Mouse (Mus musculus) neural tube, embryonic 13.5 days (tissue): ENCODE measurements around the gene Pcsk2. TPM values are rescaled to one million over a fixed set of nuclear protein-coding genes. Genes with fewer than 3 reads are reported as not detected.

Experiments used
- ATAC-seq: fragments of 200-750 bp; cut with Nextera tagmentation; 2 replicates; pipeline ENCODE4 v1.8.0; 2017; ENCODE audit warnings: low read depth, mild to moderate bottlenecking, moderate TSS enrichment, moderate library complexity
- H3K27ac ChIP-seq: fragments of 300-500 bp; sonication (generic); replicated peaks from 2 replicates; pipeline ENCODE4 v1.5.1; 2015; ENCODE audit warnings: moderate library complexity, mild to moderate bottlenecking, inconsistent platforms
- H3K27me3 ChIP-seq: fragments of 300-500 bp; sonication (generic); 2 replicates; pipeline ENCODE4 v1.6.1; 2015; ENCODE audit warnings: mild to moderate bottlenecking, inconsistent platforms
- H3K36me3 ChIP-seq: fragments of 300-500 bp; sonication (generic); 2 replicates; pipeline ENCODE4 v1.6.1; 2015; ENCODE audit warnings: mild to moderate bottlenecking, inconsistent platforms
- H3K4me1 ChIP-seq: fragments of 300-500 bp; sonication (generic); replicated peaks from 2 replicates; pipeline ENCODE4 v1.6.1; 2015; ENCODE audit warnings: inconsistent platforms
- H3K4me2 ChIP-seq: fragments of 300-500 bp; sonication (generic); 2 replicates; pipeline ENCODE4 v1.6.1; 2015; ENCODE audit warnings: inconsistent platforms, mild to moderate bottlenecking, moderate library complexity
- H3K4me3 ChIP-seq: fragments of 300-500 bp; sonication (generic); 2 replicates; pipeline ENCODE4 v1.5.1; 2015; ENCODE audit warnings: mild to moderate bottlenecking, inconsistent platforms
- H3K9ac ChIP-seq: fragments of 300-500 bp; sonication (generic); 2 replicates; pipeline ENCODE4 v1.6.1; 2015; ENCODE audit warnings: moderate library complexity, mild to moderate bottlenecking, inconsistent platforms
- H3K9me3 ChIP-seq: fragments of 300-500 bp; sonication (generic); 2 replicates; pipeline ENCODE4 v1.6.1; 2016; ENCODE audit warnings: inconsistent platforms
- WGBS: fragments of 180-500 bp; shearing (Covaris S2); methylation state at CpG from one replicate; pipeline ENCODE4 v1.1.7; 2015; 5-methylcytosine and 5-hydroxymethylcytosine counted together
- polyA plus RNA-seq: library from polyadenylated mRNA; unstranded; fragments of >200 nt; fragmentation: Nextera tagmentation; extraction: Ambion mirVana; gene quantifications from 2 replicates; pipeline ENCODE4 v1.2.1, GENCODE M21; 2015

Gene Pcsk2
- polyA plus RNA-seq, 1 experiment from 2014 or later: 22.6 TPM

- Histone ChIP-seq H3K9ac (no peak overlapping the region), H3K4me2 (no peak overlapping the region), H3K27ac (no peak overlapping the region), H3K4me1 (peaks cover 9% of the 10 kb centered on the region), H3K36me3 (no peaks in the 10 kb centered on the region), H3K9me3 (no peaks in the 10 kb centered on the region), H3K27me3 (no peaks in the 10 kb centered on the region), H3K4me3 (no peak overlapping the region)
- ATAC-seq: no peak
- WGBS: 31% methylated on average over 4 of the region's 4 CpGs
Measured at GRCm38 (mm10) chr2:143709249-143709648, 163.3 kb downstream of the Pcsk2 start.

DNA sequence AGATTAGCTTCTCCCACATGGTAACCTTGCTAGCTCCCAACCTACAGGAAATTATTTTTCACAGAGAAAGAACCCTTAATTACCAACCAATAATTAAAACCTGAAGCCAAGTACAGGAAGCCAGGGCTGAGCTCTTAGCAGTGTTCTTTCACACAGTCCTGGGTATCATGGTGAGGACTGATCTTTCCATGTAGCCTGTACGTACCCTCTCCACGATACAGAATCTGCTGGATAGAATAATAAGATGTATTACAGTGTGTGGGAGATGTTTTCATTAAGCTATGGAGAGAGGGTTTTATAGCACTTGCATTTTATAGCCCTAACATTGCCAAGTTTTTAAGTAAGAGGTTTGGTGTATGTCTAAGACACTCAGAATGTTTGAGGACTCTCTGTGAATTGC is 164.0 kb downstream of the Pcsk2 start:
- H3K9me3 ChIP-seq: no peaks in the 10 kb centered on the region
- H3K27ac ChIP-seq: no peak overlapping the region
- peaks cover 13% of the 10 kb centered on the region for H3K4me1 ChIP-seq
- H3K4me2 ChIP-seq: no peak overlapping the region
- H3K27me3 ChIP-seq: no peaks in the 10 kb centered on the region
- no peaks in the 10 kb centered on the region for H3K36me3 ChIP-seq
- no peak for ATAC-seq
- no peak overlapping the region for H3K9ac ChIP-seq
- H3K4me3 ChIP-seq: no peak overlapping the region
- 67% methylated on average over 2 of the region's 2 CpGs for WGBS

GRCm38 (mm10) chr2:143711886-143712285 is 165.9 kb downstream of the Pcsk2 start:
- 78% methylated on average over 4 of the region's 4 CpGs for WGBS

GRCm38 (mm10) chr2:143712901-143713300 is 166.9 kb downstream of the Pcsk2 start:
- H3K27me3 ChIP-seq: no peaks in the 10 kb centered on the region
- H3K4me1 ChIP-seq: peaks cover 13% of the 10 kb centered on the region
- no peak for ATAC-seq
- H3K27ac ChIP-seq: no peak overlapping the region
- H3K9me3 ChIP-seq: no peaks in the 10 kb centered on the region
- H3K4me2 ChIP-seq: no peak overlapping the region
- H3K4me3 ChIP-seq: no peak overlapping the region
- H3K9ac ChIP-seq: no peak overlapping the region
- H3K36me3 ChIP-seq: no peaks in the 10 kb centered on the region
- 51% methylated on average over 3 of the region's 3 CpGs for WGBS

More at GRCm38 (mm10) chr2:143711886-143712285, 165.9 kb downstream of the Pcsk2 start:
- H3K4me3 ChIP-seq: no peak overlapping the region
- no peaks in the 10 kb centered on the region for H3K9me3 ChIP-seq
- H3K27ac ChIP-seq: no peak overlapping the region
- H3K36me3 ChIP-seq: no peaks in the 10 kb centered on the region
- H3K9ac ChIP-seq: no peak overlapping the region
- ATAC-seq: no peak
- no peaks in the 10 kb centered on the region for H3K27me3 ChIP-seq
- no peak overlapping the region for H3K4me2 ChIP-seq
- H3K4me1 ChIP-seq: peaks cover 13% of the 10 kb centered on the region

DNA sequence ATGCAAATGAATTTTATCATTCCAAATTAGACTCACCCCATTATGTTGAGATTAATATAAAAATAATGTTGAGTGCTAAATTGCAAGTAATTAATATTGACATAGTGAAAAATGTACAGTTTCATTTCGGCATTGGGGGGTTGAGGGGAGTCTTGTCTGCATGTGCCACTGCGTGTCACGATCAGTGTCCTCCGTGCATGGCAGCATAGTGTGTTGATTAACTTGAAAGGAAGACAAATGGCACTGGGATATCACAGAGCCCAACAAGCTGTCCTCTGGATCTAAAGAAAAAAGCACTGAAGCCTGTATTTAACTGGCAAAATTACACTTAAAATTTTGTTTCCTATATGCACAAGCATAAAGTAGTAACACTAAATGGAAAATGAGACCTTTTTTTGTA is 167.9 kb downstream of the Pcsk2 start:
- no peak for ATAC-seq
- Histone ChIP-seq H3K4me3 (no peak overlapping the region), H3K9me3 (no peaks in the 10 kb centered on the region), H3K27me3 (no peaks in the 10 kb centered on the region), H3K4me2 (no peak overlapping the region), H3K4me1 (peaks cover 13% of the 10 kb centered on the region), H3K36me3 (no peaks in the 10 kb centered on the region), H3K9ac (no peak overlapping the region), H3K27ac (no peak overlapping the region)
- 64% methylated on average over 4 of the region's 4 CpGs for WGBS

GRCm38 (mm10) chr2:143715110-143715509 is 169.2 kb downstream of the Pcsk2 start:
- Histone ChIP-seq H3K4me1 (peaks cover 13% of the 10 kb centered on the region), H3K4me3 (no peak overlapping the region), H3K9ac (no peak overlapping the region), H3K4me2 (no peak overlapping the region), H3K27ac (no peak overlapping the region), H3K27me3 (no peaks in the 10 kb centered on the region), H3K9me3 (no peaks in the 10 kb centered on the region), H3K36me3 (no peaks in the 10 kb centered on the region)
- 70% methylated on average over 4 of the region's 4 CpGs for WGBS
- ATAC-seq: no peak

GRCm38 (mm10) chr2:143723231-143723630 is 177.3 kb downstream of the Pcsk2 start:
- ATAC-seq: no peak
- Histone ChIP-seq H3K27me3 (no peaks in the 10 kb centered on the region), H3K27ac (no peak overlapping the region), H3K4me1 (0 out of 2 replicates have a peak, but pooled peaks cover 3% of the 10 kb centered on the region), H3K4me3 (no peak overlapping the region), H3K4me2 (no peak overlapping the region), H3K9me3 (no peaks in the 10 kb centered on the region), H3K36me3 (no peaks in the 10 kb centered on the region), H3K9ac (no peak overlapping the region)
- 25% methylated on average over 4 of the region's 4 CpGs for WGBS

DNA sequence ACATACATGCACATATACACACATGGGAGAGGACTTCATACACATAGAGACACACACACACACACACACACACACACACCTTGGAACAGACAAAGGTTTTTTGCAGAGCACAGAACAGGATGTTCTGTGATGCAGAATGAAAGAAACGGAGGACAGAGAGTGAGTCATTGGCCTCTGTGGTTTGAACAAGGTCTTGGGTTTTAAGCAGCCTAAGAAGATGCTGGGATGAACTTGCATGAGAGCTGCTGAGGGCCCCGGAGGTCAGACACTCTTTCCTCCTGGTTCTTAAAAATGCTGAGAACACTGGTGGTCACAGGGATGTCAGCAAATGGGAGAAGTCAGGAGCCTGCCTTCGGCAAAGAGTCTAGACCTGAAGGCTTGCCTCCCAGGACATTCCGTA is 178.1 kb downstream of the Pcsk2 start:
- Histone ChIP-seq H3K9me3 (no peaks in the 10 kb centered on the region), H3K27ac (no peak overlapping the region), H3K27me3 (no peaks in the 10 kb centered on the region), H3K4me2 (no peak overlapping the region), H3K4me3 (no peak overlapping the region), H3K9ac (no peak overlapping the region), H3K36me3 (no peaks in the 10 kb centered on the region), H3K4me1 (0 out of 2 replicates have a peak, but pooled peaks cover 3% of the 10 kb centered on the region)
- ATAC-seq: no peak
- whole genome bisulfite sequencing: 83% methylated on average over 4 of the region's 4 CpGs

DNA sequence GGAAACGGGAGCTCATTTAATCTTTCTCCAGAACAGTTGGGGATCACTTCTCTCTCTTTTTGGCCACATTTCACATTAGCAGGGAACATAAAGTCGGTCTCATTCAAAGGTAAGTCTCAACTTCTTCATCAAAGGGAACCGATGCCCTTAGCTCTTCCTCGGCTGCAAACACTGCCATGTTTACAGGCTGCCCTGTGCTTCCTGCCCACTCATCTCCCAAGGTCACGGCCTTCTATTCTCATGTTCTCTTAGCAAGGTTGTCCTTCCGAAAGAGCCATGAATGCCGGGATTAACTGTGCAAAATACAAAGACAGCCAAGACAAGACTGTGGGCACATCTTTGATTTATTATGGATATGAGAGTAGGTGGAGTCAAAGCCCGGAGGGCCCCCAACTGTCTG is 178.8 kb downstream of the Pcsk2 start:
- ATAC-seq: no peak
- Histone ChIP-seq H3K27ac (no peak overlapping the region), H3K9me3 (no peaks in the 10 kb centered on the region), H3K4me1 (0 out of 2 replicates have a peak, but pooled peaks cover 3% of the 10 kb centered on the region), H3K4me2 (no peak overlapping the region), H3K27me3 (no peaks in the 10 kb centered on the region), H3K9ac (no peak overlapping the region), H3K4me3 (no peak overlapping the region), H3K36me3 (no peaks in the 10 kb centered on the region)
- 81% methylated on average over 8 of the region's 8 CpGs for WGBS

GRCm38 (mm10) chr2:143732501-143732900 is 186.5 kb downstream of the Pcsk2 start:
- 80% methylated on average over 10 of the region's 10 CpGs for WGBS

DNA sequence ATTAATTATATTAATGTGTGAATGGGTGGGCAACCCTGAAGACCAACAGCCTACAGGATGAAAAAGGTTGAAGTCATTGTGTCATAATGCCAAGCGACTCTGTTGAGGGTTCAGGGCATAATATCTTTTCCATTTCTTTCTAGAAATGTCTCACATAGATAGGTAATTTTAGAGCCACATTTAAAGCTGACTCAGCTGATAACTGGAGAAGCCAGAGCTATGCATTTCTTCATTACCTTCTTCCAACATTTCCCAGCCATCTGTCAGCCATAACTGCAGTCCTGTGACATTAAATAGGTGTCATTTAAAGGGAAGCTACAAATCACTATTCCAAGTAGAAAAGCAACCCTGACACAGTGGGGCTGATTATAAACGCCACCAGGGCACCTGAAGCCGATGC is 189.5 kb downstream of the Pcsk2 start:
- H3K4me1 ChIP-seq: 0 out of 2 replicates have a peak, but pooled peaks cover 9% of the 10 kb centered on the region
- no peaks in the 10 kb centered on the region for H3K36me3 ChIP-seq
- ATAC-seq: no peak
- no peak overlapping the region for H3K27ac ChIP-seq
- no peak overlapping the region for H3K4me2 ChIP-seq
- no peak overlapping the region for H3K9ac ChIP-seq
- 78% methylated on average over 3 of the region's 3 CpGs for WGBS
- H3K4me3 ChIP-seq: no peak overlapping the region
- no peaks in the 10 kb centered on the region for H3K9me3 ChIP-seq
- no peaks in the 10 kb centered on the region for H3K27me3 ChIP-seq

More at GRCm38 (mm10) chr2:143732501-143732900, 186.5 kb downstream of the Pcsk2 start:
- Histone ChIP-seq H3K9me3 (no peaks in the 10 kb centered on the region), H3K27ac (no peak overlapping the region), H3K4me1 (no peaks in the 10 kb centered on the region), H3K4me2 (no peak overlapping the region), H3K36me3 (no peaks in the 10 kb centered on the region), H3K4me3 (no peak overlapping the region), H3K27me3 (no peaks in the 10 kb centered on the region), H3K9ac (no peak overlapping the region)
- no peak for ATAC-seq

- 68% methylated on average over 7 of the region's 7 CpGs for WGBS
- Histone ChIP-seq H3K4me1 (0 out of 2 replicates have a peak, but pooled peaks cover 12% of the 10 kb centered on the region), H3K4me2 (no peak overlapping the region), H3K36me3 (no peaks in the 10 kb centered on the region), H3K27ac (peak overlapping the region; percentile 65), H3K27me3 (no peaks in the 10 kb centered on the region), H3K9ac (no peak overlapping the region), H3K4me3 (no peak overlapping the region), H3K9me3 (no peaks in the 10 kb centered on the region)
- peak; percentile 72 for ATAC-seq
Measured at GRCm38 (mm10) chr2:143739475-143740226, 193.7 kb downstream of the Pcsk2 start.

GRCm38 (mm10) chr2:143742436-143742835 is 196.5 kb downstream of the Pcsk2 start:
- no peak overlapping the region for H3K27ac ChIP-seq
- no peak overlapping the region for H3K4me3 ChIP-seq
- no peaks in the 10 kb centered on the region for H3K27me3 ChIP-seq
- no peak for ATAC-seq
- WGBS: 84% methylated on average over 5 of the region's 5 CpGs
- no peaks in the 10 kb centered on the region for H3K36me3 ChIP-seq
- no peak overlapping the region for H3K9ac ChIP-seq
- no peak overlapping the region for H3K4me2 ChIP-seq
- 0 out of 2 replicates have a peak, but pooled peaks cover 12% of the 10 kb centered on the region for H3K4me1 ChIP-seq
- no peaks in the 10 kb centered on the region for H3K9me3 ChIP-seq
